Mouse (Mus musculus) bone marrow, adult 2 months (tissue): Measurements from ENCODE around the gene Zfp706. TPM values are rescaled to one million over a fixed set of nuclear protein-coding genes. Genes with fewer than 3 reads are reported as not detected.

Experiments used
- H3K27ac ChIP-seq: fragments of 200-500 bp; 2 replicates; pipeline ENCODE4 v1.5.1; 2012; ENCODE audit warnings: low read depth, mild to moderate bottlenecking, control low read depth, inconsistent platforms, low read length; ENCODE audit not compliant: control insufficient read depth, poor library complexity, insufficient read depth
- H3K4me1 ChIP-seq: fragments of 200-500 bp; 2 replicates; pipeline ENCODE4 v1.6.1; 2011; ENCODE audit warnings: low read length; ENCODE audit not compliant: control insufficient read depth, insufficient read depth
- H3K4me3 ChIP-seq: fragments of 200-500 bp; replicated peaks from 2 replicates; pipeline ENCODE3; 2011; ENCODE audit warnings: mild to moderate bottlenecking, low read depth, low read length, control low read depth; ENCODE audit not compliant: control insufficient read depth
- CTCF ChIP-seq: fragments of 200-500 bp; IDR thresholded peaks from 2 replicates; pipeline ENCODE4 v1.5.1; 2011; ENCODE audit warnings: low read length, control low read depth; ENCODE audit not compliant: control insufficient read depth, insufficient read depth
- POLR2A ChIP-seq: fragments of 200-500 bp; IDR thresholded peaks from 2 replicates; pipeline ENCODE4 v1.6.1; 2011; ENCODE audit warnings: low read depth, mild to moderate bottlenecking, control low read depth, low read length, borderline replicate concordance; ENCODE audit not compliant: control insufficient read depth
- WGBS: fragments of 180-500 bp; shearing (Covaris S2); methylation state at CpG from one replicate; pipeline ENCODE4 v1.1.7; 2018; 5-methylcytosine and 5-hydroxymethylcytosine counted together
- polyA plus RNA-seq: library from polyadenylated mRNA; stranded (reverse); fragments of >200 nt; gene quantifications from 2 replicates; pipeline ENCODE4 v1.2.4, GENCODE M21; 2011; ENCODE audit warnings: low replicate concordance; ENCODE audit not compliant: missing spikeins, insufficient read depth, insufficient read length

Zfp706 gene
- polyA plus RNA-seq, 1 experiment = 63.7 TPM

DNA sequence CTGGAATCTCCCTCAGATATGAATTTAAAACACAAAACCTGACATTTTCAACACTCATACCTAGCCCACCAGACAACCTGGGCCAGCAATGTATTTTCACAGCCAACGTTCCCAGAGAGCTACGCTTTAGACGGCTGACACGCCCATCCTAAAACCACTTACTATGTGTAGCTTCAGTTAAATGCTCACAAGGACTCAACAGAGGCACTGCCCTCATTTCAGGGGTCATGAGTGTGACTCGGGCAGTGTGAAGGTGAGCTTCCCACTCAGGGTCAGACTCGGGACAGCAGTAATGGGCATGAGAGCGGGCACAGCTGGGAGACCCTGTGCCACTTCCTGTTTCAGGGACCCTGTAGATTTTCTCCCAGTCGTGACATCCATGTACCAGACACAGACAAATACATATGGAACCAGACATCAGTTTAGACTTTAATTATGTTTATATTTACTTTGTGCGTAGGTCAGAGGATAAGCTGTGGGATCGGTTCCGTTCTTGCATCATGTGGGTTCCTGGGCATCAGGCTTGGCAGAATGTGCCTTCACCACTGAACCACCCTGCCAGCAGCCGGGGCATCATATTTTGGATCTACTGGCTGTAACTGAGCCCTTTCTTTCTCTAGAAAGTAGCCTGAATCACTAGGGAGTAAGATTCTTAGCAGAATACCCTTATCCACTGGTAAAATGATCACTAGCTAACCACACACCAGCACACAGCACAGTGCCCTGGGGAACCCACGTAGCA, 19.4 kb downstream of the Zfp706 start:
- Histone ChIP-seq H3K27ac (no peak overlapping the region), H3K4me1 (peaks cover 2% of the 10 kb centered on the region), H3K4me3 (no peak overlapping the region)
- 44% methylated on average over 13 of the region's 13 CpGs for WGBS
- TF ChIP-seq POLR2A = no peak
- no peak for TF ChIP-seq CTCF

DNA sequence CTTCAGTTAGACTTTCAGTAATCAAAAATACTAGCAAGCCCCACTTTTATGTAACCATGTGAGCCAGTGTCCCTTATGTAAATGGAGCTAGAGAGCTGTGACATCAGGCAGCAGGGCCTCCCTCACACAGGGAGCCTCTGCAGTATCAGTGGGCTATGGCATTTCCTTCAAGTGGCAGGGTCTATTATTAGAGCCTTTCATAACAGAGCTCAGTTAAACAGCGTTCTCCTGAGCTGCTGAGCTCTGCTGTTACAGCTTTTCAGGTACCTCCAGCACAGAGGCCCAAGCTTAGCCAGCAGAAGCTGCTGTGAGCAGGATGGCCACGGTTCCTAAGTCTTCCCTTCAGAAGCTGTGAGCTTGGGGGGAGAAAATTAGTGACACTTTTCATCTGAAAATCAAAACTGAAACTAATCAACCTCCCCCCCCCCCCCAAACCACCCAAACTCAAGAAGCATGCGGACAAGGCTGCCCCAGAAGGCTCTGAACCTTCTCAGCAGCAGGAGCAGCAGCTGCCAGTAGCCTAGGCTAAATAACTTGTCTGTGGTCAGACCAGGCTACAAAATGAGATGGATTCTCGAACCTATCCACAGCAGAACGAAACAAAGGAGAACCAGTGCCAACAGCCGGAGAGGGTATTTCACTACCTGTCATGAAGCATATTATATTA, 20.2 kb downstream of the Zfp706 start:
- TF ChIP-seq POLR2A = no peak
- TF ChIP-seq CTCF = no peak
- H3K4me1 ChIP-seq = peaks cover 2% of the 10 kb centered on the region

DNA sequence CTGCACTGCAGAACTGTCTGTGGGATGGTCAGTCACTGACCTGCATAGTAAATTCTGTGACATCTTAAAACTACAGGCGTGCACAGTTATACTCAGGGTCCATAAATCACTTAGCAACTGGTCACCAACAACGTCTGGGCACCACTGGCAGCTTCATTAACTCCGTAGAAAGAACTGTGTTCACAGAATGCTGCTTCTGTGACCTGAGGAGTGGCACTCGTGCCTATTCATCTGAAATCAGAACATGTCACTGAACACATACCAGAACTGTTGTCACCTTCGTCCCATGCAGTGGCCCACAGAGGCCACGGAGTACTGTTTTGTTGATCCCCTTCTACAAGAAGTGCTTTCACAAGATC, 22.0 kb downstream of the Zfp706 start:
- Histone ChIP-seq H3K4me3 (no peak overlapping the region), H3K27ac (no peak overlapping the region), H3K4me1 (peaks cover 2% of the 10 kb centered on the region)
- no peak for TF ChIP-seq CTCF
- no peak for TF ChIP-seq POLR2A
- 80% methylated on average over 6 of the region's 6 CpGs for WGBS

More for the DNA sequence above, 20.2 kb downstream of the Zfp706 start:
- H3K4me3 ChIP-seq = peak overlapping the region; percentile 38
- H3K27ac ChIP-seq = peak overlapping the region; percentile 44
- 14% methylated on average over 6 of the region's 6 CpGs for WGBS

DNA sequence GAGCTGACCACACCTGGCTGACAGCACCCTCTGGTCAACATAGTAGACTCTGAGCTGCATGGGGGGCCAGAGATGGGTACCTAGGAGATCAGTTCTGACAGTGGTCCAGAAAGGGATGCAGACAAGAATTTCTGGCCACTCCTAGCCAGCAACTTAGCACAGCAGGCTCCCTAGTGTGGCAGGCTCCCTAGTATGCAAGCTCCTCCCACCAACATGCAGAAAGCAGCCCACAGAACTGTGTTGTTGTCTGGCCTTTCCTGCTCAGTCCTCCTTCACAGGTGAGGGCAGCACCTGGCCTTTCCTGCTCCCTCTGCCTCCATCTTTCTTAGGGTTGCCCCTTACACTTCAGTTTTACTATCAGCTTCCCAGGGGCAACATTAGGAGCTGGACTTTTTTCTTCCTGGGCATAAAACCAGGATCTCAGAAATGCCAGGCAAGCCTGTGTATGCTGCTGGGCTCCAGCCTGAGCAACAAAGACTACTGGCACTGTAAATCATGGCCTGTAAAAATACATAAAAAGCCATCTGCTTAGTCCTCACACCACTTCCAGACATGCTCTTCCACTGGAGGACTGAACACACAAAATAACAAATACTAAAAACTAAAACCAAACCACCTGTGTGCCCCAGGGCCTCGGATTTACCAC, 22.5 kb downstream of the Zfp706 start:
- Histone ChIP-seq H3K4me3 (no peak overlapping the region), H3K4me1 (peaks cover 3% of the 10 kb centered on the region), H3K27ac (no peak overlapping the region)
- TF ChIP-seq CTCF (no peak), POLR2A (no peak)
- WGBS = 70% methylated on average over 1 of the region's 1 CpGs

DNA sequence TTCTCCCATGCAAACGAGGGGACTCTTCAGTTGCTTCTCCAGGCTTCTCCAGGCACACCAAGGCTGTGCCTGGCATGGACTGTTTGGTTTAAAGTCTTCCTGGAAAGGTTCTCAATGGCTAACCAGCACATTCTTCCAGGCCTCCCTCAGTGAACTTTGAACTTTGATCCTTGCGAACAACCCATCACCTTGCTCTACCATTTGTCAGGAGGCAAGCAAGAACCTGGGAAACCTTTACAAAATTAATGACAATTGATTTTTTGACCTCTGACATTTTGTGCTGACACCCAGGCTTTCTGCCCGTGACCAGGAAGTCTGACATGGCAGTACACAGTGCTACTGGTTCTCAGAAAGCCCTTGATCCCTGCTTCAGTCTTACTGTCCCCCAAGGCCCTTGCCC, 24.1 kb downstream of the Zfp706 start:
- H3K27ac ChIP-seq = no peak overlapping the region
- TF ChIP-seq CTCF (no peak), POLR2A (no peak)
- no peak overlapping the region for H3K4me3 ChIP-seq
- 64% methylated on average over 3 of the region's 3 CpGs for WGBS
- H3K4me1 ChIP-seq = peaks cover 3% of the 10 kb centered on the region

DNA sequence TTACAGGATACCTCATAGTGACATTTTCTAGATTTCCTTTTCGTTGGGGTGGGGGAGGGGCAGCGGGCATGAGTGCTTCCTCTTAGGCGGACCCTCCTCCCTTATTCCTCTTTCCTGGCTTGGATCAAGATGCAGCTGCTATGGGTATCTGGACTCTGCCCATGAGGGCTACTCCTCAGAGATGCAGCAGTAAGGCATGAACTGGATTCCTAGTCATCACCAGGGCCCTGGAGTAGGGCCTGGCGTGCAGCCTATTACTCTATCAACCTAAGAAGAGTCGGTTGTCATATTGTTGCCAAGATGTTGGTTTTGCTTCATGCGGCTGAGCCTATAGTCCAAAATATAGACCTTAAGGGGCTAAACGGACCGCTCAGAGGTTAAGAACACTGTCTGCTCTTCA, 27.3 kb downstream of the Zfp706 start:
- 45% methylated on average over 8 of the region's 8 CpGs for WGBS
- no peak overlapping the region for H3K4me3 ChIP-seq

DNA sequence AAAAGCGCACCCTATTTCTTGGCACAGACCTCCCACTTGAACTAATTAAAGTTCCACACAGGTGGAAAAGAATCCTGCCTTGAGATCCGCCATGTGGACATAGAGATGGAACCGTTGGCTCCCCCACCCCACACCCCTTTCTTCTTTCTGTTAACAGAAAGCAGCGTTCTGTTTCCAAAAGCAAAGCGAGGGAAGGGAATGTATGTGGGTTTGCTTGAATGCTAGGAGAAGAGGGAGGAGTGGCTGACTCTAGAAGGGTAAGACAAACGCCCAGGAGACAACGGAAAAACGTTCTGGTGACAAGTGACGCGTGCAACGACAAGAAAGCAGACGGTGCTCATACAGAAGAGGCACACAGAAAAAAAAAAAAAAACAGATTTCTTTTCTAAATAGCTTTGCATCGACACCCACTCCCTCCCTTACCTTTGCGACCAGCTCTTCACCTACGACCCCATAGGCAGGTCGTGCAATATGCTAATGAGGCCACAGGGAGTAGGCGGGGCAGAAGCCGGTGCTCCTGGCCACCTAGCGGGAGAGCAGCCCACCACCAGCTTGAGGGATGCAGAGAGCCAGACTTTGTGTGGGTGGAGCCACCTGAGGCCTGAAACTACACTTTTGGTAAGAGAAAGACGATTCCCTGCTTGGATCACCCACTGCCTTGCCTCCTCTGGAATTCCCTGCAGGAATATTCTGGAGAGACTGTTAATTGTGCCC, 27.9 kb downstream of the Zfp706 start:
- TF ChIP-seq CTCF (peak; percentile 50; the same call in 1 of the 2 replicates), POLR2A (no peak)
- Histone ChIP-seq H3K4me1 (peaks cover 1% of the 10 kb centered on the region), H3K4me3 (peak overlapping the region; percentile 54), H3K27ac (0 out of 2 replicates have a peak overlapping the region, but pooled peaks have one; percentile 1)
- WGBS = 7% methylated on average over 20 of the region's 20 CpGs

More for the DNA sequence above, 27.3 kb downstream of the Zfp706 start:
- TF ChIP-seq CTCF = no peak
- no peak for TF ChIP-seq POLR2A
- no peak overlapping the region for H3K27ac ChIP-seq
- H3K4me1 ChIP-seq = peaks cover 1% of the 10 kb centered on the region

DNA sequence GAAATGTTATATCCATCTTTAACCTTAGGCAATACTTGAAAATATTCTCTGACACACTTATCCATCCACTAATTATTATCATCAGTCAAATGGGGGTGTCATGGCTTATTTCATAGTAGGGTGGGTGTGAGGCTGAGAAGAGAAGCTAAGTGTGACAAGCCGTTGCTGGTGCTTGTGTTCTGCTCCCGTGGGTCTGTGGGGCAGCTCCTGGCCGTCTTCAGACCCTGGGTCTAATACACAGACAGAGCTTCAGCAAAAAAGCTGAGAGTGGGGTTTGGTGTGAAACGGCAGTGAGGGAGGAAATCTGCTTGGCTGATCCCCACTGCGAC, 28.4 kb downstream of the Zfp706 start:
- Histone ChIP-seq H3K4me1 (peaks cover 1% of the 10 kb centered on the region), H3K27ac (0 out of 2 replicates have a peak overlapping the region, but pooled peaks have one; percentile 1), H3K4me3 (no peak overlapping the region)
- 25% methylated on average over 5 of the region's 5 CpGs for WGBS
- TF ChIP-seq CTCF (no peak), POLR2A (no peak)
